Mouse (Mus musculus) liver, postnatal 0 days (tissue): ENCODE data around the gene Hc. TPM values are rescaled to one million over a fixed set of nuclear protein-coding genes. Genes with fewer than 3 reads are reported as not detected.

Experiments used
- ATAC-seq: fragments of 200-750 bp; cut with Nextera tagmentation; 2 replicates; pipeline ENCODE4 v1.8.0; 2017; ENCODE audit warnings: mild to moderate bottlenecking, moderate library complexity
- DNase-seq: peaks from one replicate; pipeline ENCODE4 v3.0.0-alpha.2; 2016
- H3K27ac ChIP-seq: fragments of 300-500 bp; sonication (generic); 2 replicates; pipeline ENCODE4 v1.5.1; 2014; ENCODE audit warnings: antibody characterized with exemption, moderate library complexity, mild to moderate bottlenecking, low read depth
- H3K27me3 ChIP-seq: fragments of 300-500 bp; sonication (generic); 2 replicates; pipeline ENCODE4 v1.6.1; 2014; ENCODE audit warnings: low read length, control low read depth, mixed read lengths; ENCODE audit not compliant: insufficient read depth
- H3K36me3 ChIP-seq: fragments of 300-500 bp; sonication (generic); replicated peaks from 2 replicates; pipeline ENCODE4 v1.6.1; 2014; ENCODE audit warnings: mild to moderate bottlenecking, control low read depth, low read length, moderate library complexity, mixed read lengths; ENCODE audit not compliant: insufficient read depth
- H3K4me1 ChIP-seq: fragments of 300-500 bp; sonication (generic); 2 replicates; pipeline ENCODE4 v1.6.1; 2014; ENCODE audit warnings: antibody characterized with exemption, mild to moderate bottlenecking, control low read depth; ENCODE audit not compliant: insufficient read depth
- H3K4me2 ChIP-seq: fragments of 300-500 bp; sonication (generic); 2 replicates; pipeline ENCODE4 v1.6.1; 2014; ENCODE audit warnings: low read depth, mild to moderate bottlenecking, low read length, moderate library complexity, mixed read lengths
- H3K4me3 ChIP-seq: fragments of 300-500 bp; sonication (generic); 2 replicates; pipeline ENCODE4 v1.5.1; 2014; ENCODE audit warnings: low read depth, low read length
- H3K9ac ChIP-seq: fragments of 300-500 bp; sonication (generic); replicated peaks from 2 replicates; pipeline ENCODE4 v1.6.1; 2014; ENCODE audit warnings: mild to moderate bottlenecking, moderate library complexity
- H3K9me3 ChIP-seq: fragments of 300-500 bp; sonication (generic); 2 replicates; pipeline ENCODE4 v1.6.1; 2016; ENCODE audit warnings: mild to moderate bottlenecking, control low read depth, low read length, mixed read lengths
- CTCF ChIP-seq: sonication (generic); IDR thresholded peaks from 2 replicates; pipeline ENCODE4 v1.5.1; 2016; ENCODE audit warnings: antibody characterized with exemption, low read depth
- EP300 ChIP-seq: IDR thresholded peaks from 2 replicates; pipeline ENCODE4 v1.6.1; 2016; ENCODE audit warnings: antibody characterized with exemption, low read depth, mild to moderate bottlenecking
- WGBS: fragments of 180-500 bp; shearing (Covaris S2); extraction: QIAGEN DNeasy Blood & Tissue Kit; methylation state at CpG from one replicate; pipeline ENCODE4 v1.1.7; 2014; ENCODE audit not compliant: insufficient replicate concordance; 5-methylcytosine and 5-hydroxymethylcytosine counted together
- polyA plus RNA-seq: library from polyadenylated mRNA; unstranded; fragments of >200 nt; fragmentation: Nextera tagmentation; extraction: Ambion mirVana; gene quantifications from 2 replicates; pipeline ENCODE4 v1.2.1, GENCODE M21; 2015

Hc gene
- polyA plus RNA-seq, 1 experiment from 2014 or later: 81.0 TPM

DNA sequence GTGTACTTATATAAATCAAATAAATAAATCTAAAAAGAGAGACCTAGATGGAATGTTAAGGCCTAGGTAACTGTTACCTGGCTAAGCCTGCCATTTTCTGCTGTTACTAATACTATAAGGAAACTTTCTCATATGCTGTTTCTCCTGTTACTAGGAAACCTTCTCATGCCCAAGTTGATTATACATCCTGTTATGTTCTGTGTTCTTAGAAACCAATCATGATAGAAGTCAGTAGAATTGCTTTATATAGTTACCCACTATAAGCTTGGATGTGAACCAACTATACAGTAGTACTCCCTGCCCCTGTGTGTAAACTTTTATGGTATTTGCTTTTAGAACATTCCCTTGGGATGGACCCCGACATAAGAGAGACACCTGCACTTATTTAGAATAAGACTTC, 73.6 kb downstream of the Hc start:
- no peak for ATAC-seq

DNA sequence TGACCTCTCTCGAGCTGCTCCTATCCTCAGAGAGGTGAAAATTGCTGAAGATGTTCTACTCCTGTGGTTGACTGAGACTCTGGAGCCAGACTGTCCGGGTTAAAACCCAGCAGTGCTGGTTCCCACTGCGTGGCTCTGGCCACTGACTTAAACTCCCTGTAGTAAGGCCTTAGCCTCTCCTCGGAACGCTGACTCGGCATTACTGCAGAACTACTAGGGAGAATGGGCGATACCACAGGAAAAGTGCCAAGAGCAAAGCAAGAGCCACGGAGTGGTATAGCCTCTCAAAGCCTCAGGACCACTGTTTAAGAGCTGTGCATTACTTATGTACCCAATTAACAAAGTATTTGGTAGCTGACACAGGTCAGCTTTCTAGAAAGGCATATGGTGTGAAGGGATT, 76.4 kb downstream of the Hc start:
- Histone ChIP-seq H3K9ac (no peak overlapping the region), H3K36me3 (peaks cover 7% of the 10 kb centered on the region; the same call in 1 of the 2 replicates), H3K9me3 (no peaks in the 10 kb centered on the region), H3K4me3 (no peak overlapping the region), H3K27ac (no peak overlapping the region), H3K27me3 (no peaks in the 10 kb centered on the region), H3K4me2 (no peak overlapping the region), H3K4me1 (peaks cover 10% of the 10 kb centered on the region)
- 73% methylated on average over 8 of the region's 8 CpGs for WGBS
- TF ChIP-seq EP300 (no peak), CTCF (no peak)
- ATAC-seq: no peak
- no peak for DNase-seq

More for the DNA sequence above, 73.6 kb downstream of the Hc start:
- Histone ChIP-seq H3K27me3 (no peaks in the 10 kb centered on the region), H3K36me3 (peaks cover 7% of the 10 kb centered on the region; the same call in 1 of the 2 replicates), H3K27ac (no peak overlapping the region), H3K4me3 (no peak overlapping the region), H3K4me2 (no peak overlapping the region), H3K4me1 (no peaks in the 10 kb centered on the region), H3K9ac (no peak overlapping the region), H3K9me3 (no peaks in the 10 kb centered on the region)
- WGBS: 67% methylated on average over 1 of the region's 1 CpGs
- no peak for DNase-seq
- no peak for TF ChIP-seq CTCF
- no peak for TF ChIP-seq EP300

DNA sequence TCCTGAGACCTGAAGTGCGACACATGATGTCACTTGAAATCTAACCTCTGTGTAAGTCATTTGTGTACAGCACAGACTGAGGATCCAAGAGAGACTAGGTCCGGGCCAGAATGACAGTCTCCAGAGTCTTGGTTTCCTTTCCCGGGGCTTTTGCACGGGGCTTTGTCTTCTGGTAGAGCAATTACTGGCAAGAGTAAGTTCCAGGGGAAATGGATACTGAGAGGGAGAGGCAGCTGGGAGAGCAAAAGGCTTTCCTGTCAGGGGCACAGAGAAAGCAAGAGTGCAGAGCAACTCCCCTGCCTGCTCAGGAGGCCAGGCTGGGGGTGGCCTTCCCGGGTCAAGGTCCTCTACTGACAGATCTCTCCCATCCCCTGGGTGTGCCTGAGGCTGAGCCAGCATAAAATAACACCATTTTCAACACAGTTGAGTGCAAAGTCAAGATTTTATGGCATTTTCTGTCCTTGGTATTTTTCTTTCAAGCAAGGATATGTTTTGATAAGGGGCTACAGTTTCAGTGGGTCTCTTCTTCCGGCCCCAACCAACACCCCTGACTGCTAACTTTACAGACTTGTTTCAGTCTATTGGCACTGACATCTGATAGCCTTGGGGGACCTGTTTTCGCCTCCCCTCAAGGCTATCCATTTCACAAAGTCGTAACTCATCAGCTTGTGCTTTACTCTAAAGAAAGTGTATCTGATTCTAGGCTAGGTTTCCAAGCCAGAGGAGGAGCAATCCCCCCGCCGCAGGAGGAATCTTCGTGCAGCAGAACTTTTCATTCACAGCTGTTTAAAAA, 78.1 kb downstream of the Hc start:
- no peak for ATAC-seq
- DNase-seq: no peak
- WGBS: 53% methylated on average over 11 of the region's 11 CpGs
- H3K9me3 ChIP-seq: no peaks in the 10 kb centered on the region
- H3K9ac ChIP-seq: no peak overlapping the region
- TF ChIP-seq CTCF: no peak
- peaks cover 24% of the 10 kb centered on the region for H3K4me1 ChIP-seq
- no peak overlapping the region for H3K4me3 ChIP-seq
- H3K27me3 ChIP-seq: no peaks in the 10 kb centered on the region
- H3K27ac ChIP-seq: no peak overlapping the region
- peaks cover 2% of the 10 kb centered on the region; the same call in 1 of the 2 replicates for H3K36me3 ChIP-seq
- H3K4me2 ChIP-seq: no peak overlapping the region

DNA sequence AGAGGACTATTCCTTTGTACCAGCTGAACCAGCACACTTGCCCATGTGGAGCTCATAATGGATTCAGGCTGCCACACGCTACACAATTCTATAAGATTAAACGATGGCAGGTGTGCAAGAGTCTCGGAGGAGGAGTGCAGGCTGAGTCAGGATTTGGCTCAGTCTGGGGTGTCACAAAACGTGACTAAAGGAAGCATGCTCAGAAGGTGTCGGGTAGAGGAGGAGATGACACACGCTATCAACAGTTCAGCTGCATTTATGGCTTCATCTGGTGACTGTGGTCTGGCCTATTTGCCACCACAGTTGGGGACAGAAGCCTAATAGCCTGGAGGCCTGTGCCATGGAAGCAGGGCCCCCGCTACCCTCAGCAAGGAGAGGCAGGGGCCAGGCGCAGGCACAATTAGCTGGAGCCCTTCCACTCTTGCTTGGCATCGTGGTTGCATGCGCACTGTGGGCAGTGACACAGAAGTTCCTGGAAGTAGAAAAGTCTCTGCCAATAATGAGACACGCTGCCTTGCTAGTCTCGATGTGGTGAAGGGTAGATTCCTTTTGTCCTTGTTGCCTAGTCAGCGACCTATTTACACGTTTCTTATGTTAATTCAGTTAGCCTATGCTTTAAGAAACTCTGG, 79.0 kb downstream of the Hc start:
- no peak overlapping the region for H3K4me3 ChIP-seq
- no peaks in the 10 kb centered on the region for H3K27me3 ChIP-seq
- peaks cover 29% of the 10 kb centered on the region for H3K4me1 ChIP-seq
- no peak overlapping the region for H3K9ac ChIP-seq
- DNase-seq (no peak), ATAC-seq (no peak)
- no peaks in the 10 kb centered on the region for H3K9me3 ChIP-seq
- peaks cover 2% of the 10 kb centered on the region; the same call in 1 of the 2 replicates for H3K36me3 ChIP-seq
- H3K4me2 ChIP-seq: no peak overlapping the region
- no peak overlapping the region for H3K27ac ChIP-seq
- WGBS: 63% methylated on average over 14 of the region's 14 CpGs
- TF ChIP-seq EP300: no peak
- TF ChIP-seq CTCF: no peak

DNA sequence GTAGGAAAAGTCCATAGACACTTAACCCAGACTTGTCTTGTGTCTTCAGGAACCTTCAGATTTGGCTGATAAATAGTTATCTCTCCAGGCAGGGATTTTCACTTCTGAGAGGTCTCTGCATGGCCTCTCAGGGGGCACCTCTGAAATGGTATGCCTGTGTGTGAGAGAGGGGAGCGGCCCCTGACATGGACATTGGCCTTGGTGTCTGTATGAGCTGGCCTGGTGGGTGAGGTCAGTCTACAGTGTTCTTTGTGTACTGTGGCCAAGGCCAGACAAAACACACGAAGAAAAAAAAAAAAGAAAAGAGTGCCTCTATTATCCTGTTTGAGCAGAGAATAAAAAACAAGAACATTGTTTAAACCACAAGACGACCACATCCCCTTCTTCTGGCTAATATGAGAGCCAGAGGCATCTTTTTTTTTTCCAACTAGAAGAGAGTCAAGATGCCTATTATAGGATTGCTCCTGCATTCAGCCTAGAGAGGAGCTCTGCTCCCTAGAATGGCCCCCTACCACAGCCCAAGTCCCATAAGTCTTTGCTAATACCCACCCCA, 81.7 kb downstream of the Hc start:
- Histone ChIP-seq H3K9ac (no peak overlapping the region), H3K36me3 (0 out of 2 replicates have a peak, but pooled peaks cover 2% of the 10 kb centered on the region), H3K27me3 (no peaks in the 10 kb centered on the region), H3K4me2 (no peak overlapping the region), H3K4me3 (no peak overlapping the region), H3K9me3 (peaks cover 2% of the 10 kb centered on the region; the same call in 1 of the 2 replicates), H3K27ac (0 out of 2 replicates have a peak overlapping the region, but pooled peaks have one; percentile 30), H3K4me1 (peaks cover 32% of the 10 kb centered on the region)
- DNase-seq (no peak), ATAC-seq (0 out of 2 replicates have a peak, but pooled peaks have one; percentile 33)
- no peak for TF ChIP-seq EP300
- TF ChIP-seq CTCF: no peak
- 17% methylated on average over 3 of the region's 3 CpGs for WGBS

DNA sequence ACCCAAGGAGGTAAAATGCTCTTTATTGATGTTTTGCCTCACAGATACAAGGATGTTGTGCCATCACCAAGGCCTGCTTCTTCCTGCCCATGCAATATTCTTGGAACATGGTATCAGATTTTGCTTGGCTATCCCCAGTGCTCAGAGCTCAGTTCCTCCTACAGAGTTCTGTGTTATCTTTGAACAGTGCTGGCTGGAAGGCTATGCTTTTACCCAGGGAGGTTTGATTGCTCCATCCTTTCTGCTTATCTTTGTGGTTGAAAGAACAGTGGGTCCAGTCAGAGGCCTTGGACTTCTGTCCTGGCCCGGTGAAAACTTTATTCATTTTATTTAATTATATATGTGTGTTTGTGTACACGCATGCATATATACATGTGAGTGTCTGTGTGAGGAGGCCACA, 83.0 kb downstream of the Hc start:
- TF ChIP-seq CTCF (no peak), EP300 (no peak)
- ATAC-seq (peak; percentile 11; the same call in 1 of the 2 replicates), DNase-seq (no peak)
- Histone ChIP-seq H3K9ac (no peak overlapping the region), H3K9me3 (peaks cover 2% of the 10 kb centered on the region; the same call in 1 of the 2 replicates), H3K36me3 (no peaks in the 10 kb centered on the region), H3K4me3 (no peak overlapping the region), H3K27me3 (no peaks in the 10 kb centered on the region), H3K4me2 (no peak overlapping the region), H3K27ac (peak overlapping the region; percentile 51), H3K4me1 (peaks cover 32% of the 10 kb centered on the region)
- 59% methylated on average over 2 of the region's 2 CpGs for WGBS
